Mouse (Mus musculus) activated CD4-positive, CD25-positive, alpha-beta regulatory T cell (primary cell): ENCODE data around the gene Nps. TPM values are rescaled to one million over a fixed set of nuclear protein-coding genes. Genes with fewer than 3 reads are reported as not detected.

ENCODE experiments used
- polyA plus RNA-seq, 2 experiments: library from polyadenylated mRNA; unstranded; fragments of 100-300 nt; shearing (Covaris generic); gene quantifications; one replicate each; pipeline ENCODE4 v1.2.1; 2017

The Nps gene
- under 1 TPM in 1 of 2 experiments, not detected in 1; 0.39 TPM for polyA plus RNA-seq

GRCm38 (mm10) chr7:135258053-135258753 is at the start of gene Nps:
Gene Nps, plus strand, starts transcription at chr7:135258703.

Other genes starting within 250 kb of the Nps start
- gene Foxi2, start 151.6 kb downstream of the Nps start, polyA plus RNA-seq, result under 1 TPM in 1 of 2 experiments, not detected in 1; 0.34 TPM